In genomic region chr2:13271165-13271957, GRCm38 (mm10) we compare ENCODE assay signal across 8 mouse cellular contexts. TPM values are rescaled to one million over a fixed set of nuclear protein-coding genes. Genes with fewer than 3 reads are reported as not detected.
DNase-seq lines count a peak whose midpoint lies in the region; ATAC-seq and TF ChIP-seq lines count a peak whose summit lies in the region.

Rsu1 (minus strand) TSS chr2:13271415.

- peak within 1 kb of the TSS; percentile 69 to 91 (median 73) for H3K4me3 ChIP-seq in CH12.LX (replicated peaks in 1 of 3; ENCODE audit: low read depth in 2 of 3, low read length in 2 of 3, poor library complexity in 1 of 3)
- peak within 1 kb of the TSS; percentile 57 for H3K4me3 ChIP-seq in forebrain, embryonic 11.5 days (ENCODE audit: low read depth, low read length)
- H3K4me3 ChIP-seq in heart, embryonic 16.5 days (ENCODE audit: low read length), result peak within 1 kb of the TSS; percentile 72
- peak within 1 kb of the TSS; percentile 72 for H3K4me3 ChIP-seq in liver, embryonic 15.5 days (replicated peaks)
- H3K4me3 ChIP-seq in neural tube, embryonic 12.5 days, result peak within 1 kb of the TSS; percentile 52

- 1% methylated on average over 37 of the region's 37 CpGs for WGBS in forebrain, embryonic 11.5 days
- under 1% methylated on average over 37 of the region's 37 CpGs for WGBS in heart, embryonic 16.5 days
- under 1% methylated on average over 37 of the region's 37 CpGs for WGBS in liver, embryonic 15.5 days (ENCODE audit: insufficient replicate concordance)
- WGBS in neural tube, embryonic 12.5 days, result 1% methylated on average over 37 of the region's 37 CpGs

- peak; percentile 67 for TF ChIP-seq POLR2A in CH12.LX (IDR thresholded peaks at IDR 0.05; ENCODE audit: low read depth, low read length)

- TF ChIP-seq RAD21 in CH12.LX (IDR thresholded peaks at IDR 0.05; ENCODE audit: low read depth, low read length), result no peak

- peaks cover 0 to 30% of the 10 kb centered on the region in 2 experiments for H3K36me3 ChIP-seq in CH12.LX (replicated peaks in 1 of 2; ENCODE audit: control insufficient read depth in 1 of 2, insufficient read depth in 1 of 2, low read length in 1 of 2)
- no peaks in the 10 kb centered on the region for H3K36me3 ChIP-seq in forebrain, embryonic 11.5 days (ENCODE audit: control insufficient read depth, insufficient read depth, low read length)
- peaks cover 2% of the 10 kb centered on the region; the same call in 1 of the 2 replicates for H3K36me3 ChIP-seq in heart, embryonic 16.5 days (ENCODE audit: control insufficient read depth, insufficient read depth)
- H3K36me3 ChIP-seq in liver, embryonic 15.5 days (replicated peaks), result peaks cover 4% of the 10 kb centered on the region; the same call in 1 of the 2 replicates
- no peaks in the 10 kb centered on the region for H3K36me3 ChIP-seq in neural tube, embryonic 12.5 days

- H3K4me1 ChIP-seq in CH12.LX (ENCODE audit: control insufficient read depth in 1 of 2, insufficient read depth in 2 of 2), result peaks cover 0 to 31% of the 10 kb centered on the region in 2 experiments; a peak in 2 of 4 replicates
- peaks cover 5% of the 10 kb centered on the region for H3K4me1 ChIP-seq in forebrain, embryonic 11.5 days (replicated peaks; ENCODE audit: control insufficient read depth, insufficient read depth, low read length)
- H3K4me1 ChIP-seq in heart, embryonic 16.5 days (ENCODE audit: control insufficient read depth, insufficient read depth, low read length), result peaks cover 20% of the 10 kb centered on the region
- H3K4me1 ChIP-seq in liver, embryonic 15.5 days (replicated peaks), result peaks cover 40% of the 10 kb centered on the region
- H3K4me1 ChIP-seq in neural tube, embryonic 12.5 days, result peaks cover 5% of the 10 kb centered on the region

- no peak within 1 kb of the TSS for H3K27ac ChIP-seq in CH12.LX (ENCODE audit: insufficient read depth, low read depth)
- no peak within 1 kb of the TSS for H3K27ac ChIP-seq in forebrain, embryonic 11.5 days (ENCODE audit: low read depth, low read length)
- peak within 1 kb of the TSS; percentile 84 for H3K27ac ChIP-seq in heart, embryonic 16.5 days (ENCODE audit: low read length)
- H3K27ac ChIP-seq in liver, embryonic 15.5 days (replicated peaks), result peak within 1 kb of the TSS; percentile 87
- H3K27ac ChIP-seq in neural tube, embryonic 12.5 days, result no peak within 1 kb of the TSS

- H3K9me3 ChIP-seq in CH12.LX (replicated peaks; ENCODE audit: low read length), result no peaks in the 10 kb centered on the region
- H3K9me3 ChIP-seq in forebrain, embryonic 11.5 days (ENCODE audit: control insufficient read depth, low read length), result no peaks in the 10 kb centered on the region
- no peaks in the 10 kb centered on the region for H3K9me3 ChIP-seq in heart, embryonic 16.5 days (replicated peaks; ENCODE audit: control insufficient read depth, low read length)
- no peaks in the 10 kb centered on the region for H3K9me3 ChIP-seq in liver, embryonic 15.5 days (replicated peaks)
- no peaks in the 10 kb centered on the region for H3K9me3 ChIP-seq in neural tube, embryonic 12.5 days

- no peak for TF ChIP-seq CTCF in CH12.LX (conservative IDR thresholded peaks at IDR 0.05 in 1 of 2, IDR thresholded peaks at IDR 0.05 in 1 of 2; ENCODE audit: low read depth in 2 of 2, low read length in 2 of 2)

- no peaks in the 10 kb centered on the region for H3K79me2 ChIP-seq in CH12.LX (replicated peaks; ENCODE audit: control insufficient read depth, extremely low read depth, insufficient read depth, poor library complexity, severe bottlenecking)

- TF ChIP-seq EP300 in CH12.LX (IDR thresholded peaks at IDR 0.05; ENCODE audit: low read length), result no peak

- peak within 1 kb of the TSS; percentile 80 for H3K9ac ChIP-seq in CH12.LX (ENCODE audit: insufficient read depth, low read depth)
- H3K9ac ChIP-seq in forebrain, embryonic 11.5 days (ENCODE audit: low read length), result peak within 1 kb of the TSS; percentile 69
- peak within 1 kb of the TSS; percentile 82 for H3K9ac ChIP-seq in heart, embryonic 16.5 days (ENCODE audit: low read length)
- peak within 1 kb of the TSS; percentile 75 for H3K9ac ChIP-seq in liver, embryonic 15.5 days
- H3K9ac ChIP-seq in neural tube, embryonic 12.5 days, result peak within 1 kb of the TSS; percentile 61

- in situ Hi-C loops in CH12.LX (cut with MboI; ENCODE audit: low pct_ligation_motif_present, low pct_unique_long_range_greater_than_20kb, low sequenced_read_pairs), result no loop called here

- H3K4me2 ChIP-seq in CH12.LX (ENCODE audit: insufficient read depth, low read depth, poor library complexity, severe bottlenecking), result peak within 1 kb of the TSS; percentile 86
- peak within 1 kb of the TSS; percentile 77 for H3K4me2 ChIP-seq in forebrain, embryonic 11.5 days (ENCODE audit: low read depth, low read length, severe bottlenecking)
- peak within 1 kb of the TSS; percentile 77 for H3K4me2 ChIP-seq in heart, embryonic 16.5 days (ENCODE audit: low read depth, low read length)
- peak within 1 kb of the TSS; percentile 92 for H3K4me2 ChIP-seq in liver, embryonic 15.5 days
- H3K4me2 ChIP-seq in neural tube, embryonic 12.5 days (replicated peaks), result peak within 1 kb of the TSS; percentile 77

- dilution Hi-C loops in CH12.LX (cut with MboI; ENCODE audit: extremely low pct_ligation_motif_present, extremely low pct_unique_long_range_greater_than_20kb, low sequenced_read_pairs), result no loop called here

- peak; percentile 99 for ATAC-seq in forebrain, embryonic 11.5 days (replicated peaks; ENCODE audit: low FRiP score)
- ATAC-seq in heart, embryonic 16.5 days (replicated peaks; ENCODE audit: extremely low read depth, insufficient read depth, low FRiP score), result peak; percentile 98
- ATAC-seq in liver, embryonic 15.5 days (ENCODE audit: insufficient read depth), result peak; percentile 98
- peak; percentile 99 for ATAC-seq in neural tube, embryonic 12.5 days (ENCODE audit: low FRiP score, low read depth)

- DNase-seq in CH12.LX (ENCODE audit: extremely low read depth), result peak; percentile 100
- DNase-seq in c-Kit-positive CD71-positive TER-119-negative erythroid progenitor cells, embryonic 14.5 days (ENCODE audit: low read depth), result peak; percentile 100
- DNase-seq in forebrain, embryonic 11.5 days (ENCODE audit: low spot score), result peak; percentile 94
- peak; percentile 96 to 99 for DNase-seq in kidney, postnatal 36 days
- peak; percentile 100 for DNase-seq in telencephalon, adult 2 months (ENCODE audit: low read depth, low spot score)

- H3K27me3 ChIP-seq in CH12.LX (replicated peaks), result no peaks in the 10 kb centered on the region
- no peaks in the 10 kb centered on the region for H3K27me3 ChIP-seq in forebrain, embryonic 11.5 days (ENCODE audit: control insufficient read depth, insufficient read depth, low read length)
- H3K27me3 ChIP-seq in heart, embryonic 16.5 days (ENCODE audit: control insufficient read depth, insufficient read depth, low read length), result no peaks in the 10 kb centered on the region
- no peaks in the 10 kb centered on the region for H3K27me3 ChIP-seq in liver, embryonic 15.5 days
- H3K27me3 ChIP-seq in neural tube, embryonic 12.5 days (replicated peaks), result no peaks in the 10 kb centered on the region

TF ChIP-seq in CH12.LX, 34 proteins besides CTCF, POLR2A, EP300 and RAD21 (continues in another document):
- TF ChIP-seq SIN3A (IDR thresholded peaks at IDR 0.05; ENCODE audit: low read length), result peak; percentile 92
- TF ChIP-seq TCF12 (IDR thresholded peaks at IDR 0.05; ENCODE audit: low read depth, low read length), result no peak
- no peak for TF ChIP-seq JUND (conservative IDR thresholded peaks at IDR 0.05; ENCODE audit: low read depth, low read length)
- no peak for TF ChIP-seq CHD2 (IDR thresholded peaks at IDR 0.05; ENCODE audit: low read length)
- peak; percentile 90 for TF ChIP-seq HCFC1 (IDR thresholded peaks at IDR 0.05; ENCODE audit: low read depth, low read length)
- no peak for TF ChIP-seq POLR2AphosphoS2 (IDR thresholded peaks at IDR 0.05; ENCODE audit: low read depth, low read length)
- TF ChIP-seq KAT2A (IDR thresholded peaks at IDR 0.05; ENCODE audit: insufficient replicate concordance, low read length), result peak; percentile 49; the same call in 1 of the 2 replicates
- TF ChIP-seq ETS1 (conservative IDR thresholded peaks at IDR 0.05; ENCODE audit: low read depth, low read length), result no peak
- TF ChIP-seq UBTF (IDR thresholded peaks at IDR 0.05; ENCODE audit: low read depth, low read length), result no peak
- TF ChIP-seq ZC3H11A (IDR thresholded peaks at IDR 0.05; ENCODE audit: low read depth, low read length), result no peak
- TF ChIP-seq IRF4 (IDR thresholded peaks at IDR 0.05; ENCODE audit: low read depth, low read length), result no peak
- peak; percentile 86 for TF ChIP-seq USF1 (IDR thresholded peaks at IDR 0.05; ENCODE audit: low read depth, low read length)
- peak; percentile 63 for TF ChIP-seq TBP (conservative IDR thresholded peaks at IDR 0.05; ENCODE audit: low read depth, low read length)
- TF ChIP-seq SMC3 (IDR thresholded peaks at IDR 0.05; ENCODE audit: low read depth, low read length), result no peak
- no peak; the same call in 1 of the 2 replicates for TF ChIP-seq MYC (IDR thresholded peaks at IDR 0.05; ENCODE audit: low read depth, low read length)
- no peak; the same call in none of the 2 replicates for TF ChIP-seq MXI1 (IDR thresholded peaks at IDR 0.05; ENCODE audit: low read depth, low read length)
- TF ChIP-seq ZKSCAN1 (IDR thresholded peaks at IDR 0.05; ENCODE audit: borderline replicate concordance, low read depth, low read length), result no peak
- TF ChIP-seq BHLHE40 (IDR thresholded peaks at IDR 0.05; ENCODE audit: low read depth, low read length), result no peak
- no peak for TF ChIP-seq PAX5 (IDR thresholded peaks at IDR 0.05; ENCODE audit: low read length)
- TF ChIP-seq MAX (IDR thresholded peaks at IDR 0.05; ENCODE audit: low read length), result no peak
- 0 out of 2 replicates have a peak, but pooled peaks have one; percentile 22 for TF ChIP-seq ZMIZ1 (IDR thresholded peaks at IDR 0.05; ENCODE audit: low read depth, low read length)
- TF ChIP-seq RCOR1 (conservative IDR thresholded peaks at IDR 0.05; ENCODE audit: low read depth, low read length), result no peak
- TF ChIP-seq JUN (IDR thresholded peaks at IDR 0.05; ENCODE audit: insufficient read depth, low read depth, low read length), result no peak
- no peak for TF ChIP-seq NELFE (IDR thresholded peaks at IDR 0.05; ENCODE audit: low read depth, low read length)
- no peak for TF ChIP-seq GABPA (IDR thresholded peaks at IDR 0.05; ENCODE audit: insufficient replicate concordance, low read depth, low read length)

RNA-seq across cellular contexts. Expression of gene Rsu1, which starts in this region (rescaled TPM):
- total RNA-seq in CH12.LX (2012; rRNA removed) (29.5 and 33.0 TPM in 2 replicates), CH12.LX (2014; rRNA removed) (86.3 and 86.4 TPM in 2 replicates)
- polyA plus RNA-seq in CH12.LX (2012; ENCODE audit: insufficient read length, low read depth), result 102 and 108 TPM in 2 replicates
- 63.1 and 64.4 TPM in 2 replicates for polyA plus RNA-seq in forebrain, embryonic 11.5 days (2014; fragmentation: Nextera tagmentation; extraction: Ambion mirVana)
- 138 and 142 TPM in 2 replicates for polyA plus RNA-seq in heart, embryonic 16.5 days (2015; fragmentation: Nextera tagmentation; extraction: Ambion mirVana)
- polyA plus RNA-seq in liver, embryonic 15.5 days (2015; fragmentation: Nextera tagmentation; extraction: Ambion mirVana), result 52.5 and 55.2 TPM in 2 replicates
- polyA plus RNA-seq in neural tube, embryonic 12.5 days (2016; fragmentation: Nextera tagmentation; extraction: Ambion mirVana), result 65.9 and 73.4 TPM in 2 replicates

Comparison
In these comparisons a context has a peak if more than half of its experiments do, and no peak if none do; other contexts are left out.
1. H3K27ac ChIP-seq: peak in heart, embryonic 16.5 days (single experiment) and liver, embryonic 15.5 days (single experiment); none in CH12.LX (single experiment), forebrain, embryonic 11.5 days (single experiment) and neural tube, embryonic 12.5 days (single experiment).
2. Peak in every context shown above with its lines, with median percentiles within 50 percentile points of each other: DNase-seq, H3K4me2 ChIP-seq, H3K4me3 ChIP-seq, H3K9ac ChIP-seq and ATAC-seq.